Mouse (Mus musculus) left cerebral cortex, adult 2 months (tissue): ENCODE results near the gene Col16a1. TPM values are rescaled to one million over a fixed set of nuclear protein-coding genes. Genes with fewer than 3 reads are reported as not detected.

Source experiments
- DNase-seq, 2 experiments: peaks; one replicate each; pipeline ENCODE4 v3.0.0; 2021 to 2022; ENCODE audit warnings: low spot score in 2 of 2, mixed read lengths in 1 of 2; ENCODE audit errors: extremely low spot score in 1 of 2
- H3K27ac ChIP-seq: fragments of 200-600 bp; 2 replicates; pipeline ENCODE4 v1.8.1; 2022
- H3K4me3 ChIP-seq: fragments of 200-600 bp; 2 replicates; pipeline ENCODE4 v1.8.1; 2022
- CTCF ChIP-seq: fragments of 200-600 bp; IDR thresholded peaks from 2 replicates; pipeline ENCODE4 v1.8.1; 2022; ENCODE audit warnings: antibody characterized with exemption, mild to moderate bottlenecking, moderate library complexity
- intact Hi-C: fragments of 180-260 bp; cut with DNase I; formaldehyde crosslinking; loops from one replicate; pipeline ENCODE4 v1.15.1; 2025
- long read RNA-seq, 2 experiments: library from polyadenylated mRNA; stranded (forward); transcript quantifications; one replicate each; pipeline ENCODE4 v2.0.0; 2021; ENCODE audit warnings: borderline mapping rate in 2 of 2
- total RNA-seq, 2 experiments: library from RNA; stranded (reverse); gene quantifications; 2 replicates each; pipeline ENCODE4 v1.2.3; 2021

Gene Col16a1
- total RNA-seq: 10 to 100 TPM; 16.2 to 20.1 TPM
- long read RNA-seq, experiment 1, partial matches to known transcripts: 6 of 18 reads
- long read RNA-seq, experiment 1, other reads (novel, unspliced or antisense): 12 of 18 reads
- long read RNA-seq, experiment 2, partial matches to known transcripts: 13 of 34 reads
- long read RNA-seq, experiment 2, other reads (novel, unspliced or antisense): 21 of 34 reads

GRCm38 (mm10) chr4:130047331-130048202 lies at the start of gene Col16a1:
TSS of gene Col16a1 (plus strand) at chr4:130047840.
- Histone ChIP-seq H3K4me3 (peak within 1 kb of the TSS; percentile 47), H3K27ac (peak within 1 kb of the TSS; percentile 76)
- DNase-seq: peak; percentile 69 to 76
- intact Hi-C loops: no loop called here
- no peak for TF ChIP-seq CTCF

GRCm38 (mm10) chr4:129998124-129998523 lies 49.5 kb upstream of the Col16a1 start:
- no peak for TF ChIP-seq CTCF
- intact Hi-C loops: loop anchor here (1.0 to 5.0 kb wide), 2 partner anchors 15 to 274 kb away; no protein-coding TSS in a partner anchor
- Histone ChIP-seq H3K4me3 (no peak overlapping the region), H3K27ac (peak overlapping the region; percentile 61)
- DNase-seq: peak in 1 of 2 experiments; percentile 65

GRCm38 (mm10) chr4:130001710-130002109 lies 45.9 kb upstream of the Col16a1 start:
- Histone ChIP-seq H3K27ac (peak overlapping the region; percentile 59), H3K4me3 (no peak overlapping the region)
- TF ChIP-seq CTCF: no peak
- DNase-seq: no peak
- intact Hi-C loops: no loop called here

GRCm38 (mm10) chr4:130002157-130002556 lies 45.5 kb upstream of the Col16a1 start:
- TF ChIP-seq CTCF: no peak
- DNase-seq: no peak
- H3K27ac ChIP-seq: peak overlapping the region; percentile 47; the same call in 1 of the 2 replicates
- no peak overlapping the region for H3K4me3 ChIP-seq
- intact Hi-C loops: no loop called here

- no peak for DNase-seq
- TF ChIP-seq CTCF: peak; percentile 20
- intact Hi-C loops: no loop called here
These were observed 42.0 kb upstream of the Col16a1 start for GRCm38 (mm10) chr4:130005593-130005992.

GRCm38 (mm10) chr4:130006533-130006932 lies 41.1 kb upstream of the Col16a1 start:
- DNase-seq: no peak
- TF ChIP-seq CTCF: no peak
- peak overlapping the region; percentile 79 for H3K27ac ChIP-seq
- H3K4me3 ChIP-seq: no peak overlapping the region
- intact Hi-C loops: no loop called here

More at GRCm38 (mm10) chr4:130005593-130005992, 42.0 kb upstream of the Col16a1 start:
- Histone ChIP-seq H3K4me3 (no peak overlapping the region), H3K27ac (peak overlapping the region; percentile 59)

- DNase-seq: no peak
- peak overlapping the region; percentile 53; the same call in 1 of the 2 replicates for H3K27ac ChIP-seq
- TF ChIP-seq CTCF: no peak
- H3K4me3 ChIP-seq: no peak overlapping the region
- intact Hi-C loops: no loop called here
These were observed 38.6 kb upstream of the Col16a1 start for GRCm38 (mm10) chr4:130009043-130009442.

- Histone ChIP-seq H3K4me3 (no peak overlapping the region), H3K27ac (no peak overlapping the region)
- intact Hi-C loops: no loop called here
- no peak for TF ChIP-seq CTCF
- DNase-seq: no peak
These were observed 36.9 kb upstream of the Col16a1 start for GRCm38 (mm10) chr4:130010723-130011122.

- no peak for TF ChIP-seq CTCF
- H3K4me3 ChIP-seq: no peak overlapping the region
These were observed 35.4 kb upstream of the Col16a1 start for GRCm38 (mm10) chr4:130012234-130012633.

GRCm38 (mm10) chr4:130013111-130013510 lies 34.5 kb upstream of the Col16a1 start:
- DNase-seq: peak; percentile 77 to 86
- no peak for TF ChIP-seq CTCF
- intact Hi-C loops: loop anchor here (1.0 to 2.0 kb wide), 2 partner anchors 15 to 28 kb away; partner anchors contain the start of gene Adgrb2
- Histone ChIP-seq H3K27ac (peak overlapping the region; percentile 85), H3K4me3 (no peak overlapping the region)

More at GRCm38 (mm10) chr4:130012234-130012633, 35.4 kb upstream of the Col16a1 start:
- peak overlapping the region; percentile 68 for H3K27ac ChIP-seq
- DNase-seq: no peak
- intact Hi-C loops: loop anchor here (2.0 kb wide), 1 partner anchor 27 kb away; the partner anchor contains the start of gene Adgrb2

GRCm38 (mm10) chr4:130016010-130016409 lies 31.6 kb upstream of the Col16a1 start:
- no peak for DNase-seq
- TF ChIP-seq CTCF: no peak; the same call in 1 of the 2 replicates
- intact Hi-C loops: no loop called here

More at GRCm38 (mm10) chr4:130016010-130016409, 31.6 kb upstream of the Col16a1 start:
- H3K4me3 ChIP-seq: no peak overlapping the region
- H3K27ac ChIP-seq: peak overlapping the region; percentile 41; the same call in 1 of the 2 replicates
